Mouse (Mus musculus) MEL (cell line): ENCODE data around the gene Asrgl1. TPM values are rescaled to one million over a fixed set of nuclear protein-coding genes. Genes with fewer than 3 reads are reported as not detected.

ENCODE experiments used
- DNase-seq: peaks from one replicate; pipeline ENCODE4 v3.0.0; 2011; ENCODE audit warnings: low read depth, low spot score
- H3K27ac ChIP-seq: 2 replicates; pipeline ENCODE4 v1.5.1; 2012; ENCODE audit warnings: low read depth, mild to moderate bottlenecking, control low read depth, low read length, moderate library complexity; ENCODE audit not compliant: control insufficient read depth
- H3K27me3 ChIP-seq, 2 experiments: fragments of 150-350 bp in 1 of 2; sonication (generic) in 1 of 2; 2 replicates each; pipeline ENCODE4 v1.6.1; 2012; ENCODE audit warnings: low read length in 2 of 2, mild to moderate bottlenecking in 2 of 2, improper control_type of control experiment in 1 of 2, moderate library complexity in 1 of 2; ENCODE audit not compliant: insufficient read depth in 2 of 2, control insufficient read depth in 1 of 2
- H3K36me3 ChIP-seq, 2 experiments: 2 replicates each; pipeline ENCODE4 v1.6.1; 2012 to 2014; ENCODE audit warnings: low read length in 2 of 2, improper control_type of control experiment in 1 of 2, inconsistent platforms in 1 of 2, mild to moderate bottlenecking in 1 of 2; ENCODE audit not compliant: insufficient read depth in 2 of 2, control insufficient read depth in 1 of 2
- H3K4me1 ChIP-seq, 2 experiments: fragments of 150-350 bp in 1 of 2; sonication (generic) in 1 of 2; 2 replicates each; pipeline ENCODE4 v1.6.1; 2012; ENCODE audit warnings: low read length in 2 of 2, improper control_type of control experiment in 1 of 2, mild to moderate bottlenecking in 1 of 2; ENCODE audit not compliant: insufficient read depth in 2 of 2, control insufficient read depth in 1 of 2
- H3K4me3 ChIP-seq, 2 experiments: fragments of 150-350 bp in 1 of 2; sonication (generic) in 1 of 2; 2 replicates each; pipeline ENCODE4 v1.5.1; 2012; ENCODE audit warnings: low read depth in 2 of 2, low read length in 2 of 2, mild to moderate bottlenecking in 2 of 2, moderate library complexity in 2 of 2, control low read depth in 1 of 2, improper control_type of control experiment in 1 of 2; ENCODE audit not compliant: control insufficient read depth in 1 of 2, insufficient read depth in 1 of 2
- H3K79me2 ChIP-seq: 2 replicates; pipeline ENCODE4 v1.6.1; 2012; ENCODE audit warnings: mild to moderate bottlenecking, low read length, moderate library complexity; ENCODE audit not compliant: control insufficient read depth, poor library complexity, insufficient read depth
- H3K9ac ChIP-seq: 2 replicates; pipeline ENCODE4 v1.6.1; 2012; ENCODE audit warnings: low read depth, mild to moderate bottlenecking, control low read depth, low read length, moderate library complexity; ENCODE audit not compliant: control insufficient read depth, poor library complexity, severe bottlenecking
- H3K9me3 ChIP-seq: fragments of 150-350 bp; sonication (generic); replicated peaks from 2 replicates; pipeline ENCODE4 v1.6.1; 2012; ENCODE audit warnings: mild to moderate bottlenecking, low read length, improper control_type of control experiment, moderate library complexity; ENCODE audit not compliant: insufficient read depth
- CHD1 ChIP-seq: IDR thresholded peaks from 2 replicates; pipeline ENCODE4 v1.6.1; 2012; ENCODE audit warnings: low read depth, mild to moderate bottlenecking, inconsistent platforms, low read length, improper control_type of control experiment
- CTCF ChIP-seq, 3 experiments: IDR thresholded peaks in 2 of 3; conservative IDR thresholded peaks in 1 of 3; 2 replicates each; pipeline ENCODE4 v1.5.1; 2011 to 2012; ENCODE audit warnings: low read length in 3 of 3, low read depth in 2 of 3, mild to moderate bottlenecking in 2 of 3, improper control_type of control experiment in 1 of 3, inconsistent platforms in 1 of 3, mixed read lengths in 1 of 3, moderate library complexity in 1 of 3; ENCODE audit not compliant: control insufficient read depth in 1 of 3, insufficient read depth in 1 of 3, poor library complexity in 1 of 3, severe bottlenecking in 1 of 3
- E2F4 ChIP-seq: IDR thresholded peaks from 2 replicates; pipeline ENCODE4 v1.6.1; 2011; ENCODE audit warnings: low read depth, low read length, improper control_type of control experiment, borderline replicate concordance
- EP300 ChIP-seq, 2 experiments: IDR thresholded peaks; 2 replicates each; pipeline ENCODE4 v1.6.1; 2011; ENCODE audit warnings: improper control_type of control experiment in 2 of 2, low read length in 2 of 2, low read depth in 1 of 2, mild to moderate bottlenecking in 1 of 2
- ETS1 ChIP-seq: IDR thresholded peaks from 2 replicates; pipeline ENCODE4 v1.6.1; 2012; ENCODE audit warnings: low read depth, mild to moderate bottlenecking, inconsistent platforms, low read length, improper control_type of control experiment, moderate library complexity
- GATA1 ChIP-seq: IDR thresholded peaks from 2 replicates; pipeline ENCODE4 v1.6.1; 2011; ENCODE audit warnings: low read depth, low read length, improper control_type of control experiment
- JUND ChIP-seq: IDR thresholded peaks from 2 replicates; pipeline ENCODE4 v1.6.1; 2011; ENCODE audit warnings: low read depth, mild to moderate bottlenecking, improper control_type of control experiment, low read length
- KAT2A ChIP-seq: conservative IDR thresholded peaks from 2 replicates; pipeline ENCODE4 v1.6.1; 2012; ENCODE audit warnings: low read depth, low read length, improper control_type of control experiment, inconsistent platforms
- MAFK ChIP-seq: IDR thresholded peaks from 2 replicates; pipeline ENCODE4 v1.6.1; 2011; ENCODE audit warnings: low read depth, mild to moderate bottlenecking, low read length, improper control_type of control experiment, borderline replicate concordance
- MAX ChIP-seq: IDR thresholded peaks from 2 replicates; pipeline ENCODE4 v1.6.1; 2011; ENCODE audit warnings: low read length, improper control_type of control experiment
- MAZ ChIP-seq: IDR thresholded peaks from 2 replicates; pipeline ENCODE4 v1.6.1; 2012; ENCODE audit warnings: low read depth, mild to moderate bottlenecking, inconsistent platforms, low read length, improper control_type of control experiment
- MEF2A ChIP-seq: IDR thresholded peaks from 2 replicates; pipeline ENCODE4 v1.6.1; 2014; ENCODE audit warnings: low read depth, mild to moderate bottlenecking, inconsistent platforms, low read length, improper control_type of control experiment; ENCODE audit not compliant: poor library complexity, insufficient replicate concordance, severe bottlenecking; ENCODE audit errors: extremely low read depth
- MXI1 ChIP-seq: IDR thresholded peaks from 2 replicates; pipeline ENCODE4 v1.6.1; 2011; ENCODE audit warnings: mild to moderate bottlenecking, low read depth, low read length, improper control_type of control experiment
- MYB ChIP-seq: IDR thresholded peaks from 2 replicates; pipeline ENCODE4 v1.6.1; 2011; ENCODE audit warnings: mild to moderate bottlenecking, low read depth, low read length, improper control_type of control experiment
- MYC ChIP-seq: IDR thresholded peaks from 2 replicates; pipeline ENCODE4 v1.6.1; 2011; ENCODE audit warnings: low read depth, mild to moderate bottlenecking, low read length, improper control_type of control experiment, moderate library complexity
- NELFE ChIP-seq: IDR thresholded peaks from 2 replicates; pipeline ENCODE4 v1.6.1; 2011; ENCODE audit warnings: low read depth, low read length, improper control_type of control experiment
- POLR2AphosphoS2 ChIP-seq: IDR thresholded peaks from 2 replicates; pipeline ENCODE4 v1.6.1; 2011; ENCODE audit warnings: low read length, improper control_type of control experiment
- POLR2AphosphoS5 ChIP-seq: IDR thresholded peaks from 2 replicates; pipeline ENCODE4 v1.6.1; 2012; ENCODE audit warnings: low read depth, borderline replicate concordance, mild to moderate bottlenecking, inconsistent platforms, low read length, moderate library complexity, mixed read lengths
- RAD21 ChIP-seq: IDR thresholded peaks from 2 replicates; pipeline ENCODE4 v1.6.1; 2011; ENCODE audit warnings: mild to moderate bottlenecking, low read depth, low read length, improper control_type of control experiment
- RCOR1 ChIP-seq: IDR thresholded peaks from 2 replicates; pipeline ENCODE4 v1.6.1; 2012; ENCODE audit warnings: low read depth, mild to moderate bottlenecking, inconsistent platforms, low read length, improper control_type of control experiment
- SIN3A ChIP-seq: IDR thresholded peaks from 2 replicates; pipeline ENCODE4 v1.6.1; 2012; ENCODE audit warnings: low read length, improper control_type of control experiment, inconsistent platforms
- SMC3 ChIP-seq: IDR thresholded peaks from 2 replicates; pipeline ENCODE4 v1.6.1; 2011; ENCODE audit warnings: low read depth, low read length, improper control_type of control experiment
- TAL1 ChIP-seq: IDR thresholded peaks from 2 replicates; pipeline ENCODE4 v1.6.1; 2012; ENCODE audit warnings: mild to moderate bottlenecking, inconsistent platforms, low read length, moderate library complexity, mixed read lengths
- TBP ChIP-seq: IDR thresholded peaks from 2 replicates; pipeline ENCODE4 v1.8.0; 2011; ENCODE audit warnings: low read depth, low read length, improper control_type of control experiment
- TCF12 ChIP-seq: IDR thresholded peaks from 2 replicates; pipeline ENCODE4 v1.6.1; 2014; ENCODE audit warnings: low read depth, mild to moderate bottlenecking, inconsistent platforms, low read length, improper control_type of control experiment, moderate library complexity
- UBTF ChIP-seq: IDR thresholded peaks from 2 replicates; pipeline ENCODE4 v1.6.1; 2012; ENCODE audit warnings: low read depth, mild to moderate bottlenecking, inconsistent platforms, low read length, improper control_type of control experiment, moderate library complexity, borderline replicate concordance; ENCODE audit not compliant: insufficient read depth
- USF2 ChIP-seq, 2 experiments: IDR thresholded peaks; 2 replicates each; pipeline ENCODE4 v1.6.1; 2011 to 2012; ENCODE audit warnings: improper control_type of control experiment in 2 of 2, low read length in 2 of 2, borderline replicate concordance in 1 of 2, inconsistent platforms in 1 of 2, low read depth in 1 of 2, mild to moderate bottlenecking in 1 of 2; ENCODE audit not compliant: insufficient read depth in 1 of 2
- ZNF384 ChIP-seq: IDR thresholded peaks from 2 replicates; pipeline ENCODE4 v1.6.1; 2012; ENCODE audit warnings: low read depth, mild to moderate bottlenecking, inconsistent platforms, low read length, improper control_type of control experiment
- polyA plus RNA-seq, 2 experiments: library from polyadenylated mRNA; stranded (reverse) in 1 of 2; unstranded in 1 of 2; fragments of >175 nt in 1 of 2; fragments of >200 nt in 1 of 2; gene quantifications; 2 replicates each; pipeline versions ENCODE4 v1.2.1 to v1.2.4; 2012; ENCODE audit warnings: low replicate concordance in 2 of 2, low read depth in 1 of 2; ENCODE audit not compliant: insufficient read length in 2 of 2, insufficient read depth in 1 of 2, missing spikeins in 1 of 2
- total RNA-seq: library from RNA; depleted of rRNA; stranded (reverse); fragments of 300-350 nt; gene quantifications from 2 replicates; pipeline ENCODE4 v1.2.3, GENCODE M21; 2012

The Asrgl1 gene
- total and polyA plus RNA-seq, 3 experiments: 24.5 to 63.9 TPM; not detected in 1

DNA sequence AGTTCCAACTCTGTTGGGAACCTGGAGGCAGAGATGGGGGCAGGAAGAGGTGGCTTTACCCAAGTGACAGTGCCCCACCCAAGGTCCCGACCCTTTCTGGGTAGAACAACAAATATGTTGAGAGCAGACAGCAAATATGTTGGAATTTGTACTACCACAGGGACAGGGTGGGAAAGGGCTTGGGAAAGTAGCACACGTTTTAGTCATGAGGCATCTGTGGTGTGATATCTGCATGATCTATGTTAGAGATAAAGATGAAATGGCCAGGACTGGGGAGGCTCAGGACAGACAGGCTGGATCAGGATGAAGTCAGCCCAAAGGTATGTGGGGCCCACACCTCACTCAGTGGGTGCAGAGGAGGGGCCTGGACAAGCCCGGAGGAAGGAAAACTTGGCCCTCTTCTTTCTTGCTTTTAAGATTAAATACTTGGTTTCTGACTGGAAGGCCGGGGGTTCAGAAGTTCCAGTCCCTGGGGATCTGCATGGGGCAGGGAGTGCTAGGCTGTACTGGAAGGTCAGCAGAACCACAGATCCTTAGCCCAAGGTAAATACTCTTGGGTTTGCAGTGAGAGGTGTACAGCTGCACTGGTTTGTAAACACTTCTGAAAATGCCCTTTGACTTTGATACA, 28.6 kb downstream of the Asrgl1 start:
- H3K4me1 ChIP-seq: peaks cover 0 to 4% of the 10 kb centered on the region in 2 experiments; a peak in 1 of 4 replicates
- H3K79me2 ChIP-seq: no peaks in the 10 kb centered on the region
- peaks cover 0 to 4% of the 10 kb centered on the region in 2 experiments; a peak in 2 of 4 replicates for H3K27me3 ChIP-seq
- DNase-seq: no peak
- H3K9me3 ChIP-seq: no peaks in the 10 kb centered on the region
- no peaks in the 10 kb centered on the region; a peak in 1 of 4 replicates for H3K36me3 ChIP-seq
- H3K27ac ChIP-seq: no peak overlapping the region
- TF ChIP-seq MYC: no peak
- no peak for TF ChIP-seq CTCF (IDR thresholded peaks at IDR 0.05 in 2 of 3, conservative IDR thresholded peaks at IDR 0.05 in 1 of 3; ENCODE audit: control insufficient read depth in 1 of 3, insufficient read depth in 1 of 3, low read depth in 2 of 3, low read length in 3 of 3, poor library complexity in 1 of 3, severe bottlenecking in 1 of 3)
- TF ChIP-seq POLR2AphosphoS5: no peak
- no peak for TF ChIP-seq E2F4
- TF ChIP-seq SMC3: no peak
- TF ChIP-seq SIN3A: no peak
- TF ChIP-seq MAFK: no peak
- TF ChIP-seq CHD1: no peak
- no peak for TF ChIP-seq POLR2AphosphoS2
- no peak for TF ChIP-seq GATA1
- TF ChIP-seq USF2 (IDR thresholded peaks at IDR 0.05; ENCODE audit: borderline replicate concordance in 1 of 2, insufficient read depth in 1 of 2, low read depth in 1 of 2, low read length in 2 of 2): no peak
- TF ChIP-seq MAX: no peak
- no peak for TF ChIP-seq NELFE
- no peak for TF ChIP-seq ZNF384
- TF ChIP-seq MYB: no peak
- TF ChIP-seq RCOR1: no peak
- no peak for TF ChIP-seq TAL1
- TF ChIP-seq MXI1: no peak
- TF ChIP-seq, all 39 proteins: peak for 0
- no peak overlapping the region for H3K9ac ChIP-seq
- H3K4me3 ChIP-seq: no peak overlapping the region

DNA sequence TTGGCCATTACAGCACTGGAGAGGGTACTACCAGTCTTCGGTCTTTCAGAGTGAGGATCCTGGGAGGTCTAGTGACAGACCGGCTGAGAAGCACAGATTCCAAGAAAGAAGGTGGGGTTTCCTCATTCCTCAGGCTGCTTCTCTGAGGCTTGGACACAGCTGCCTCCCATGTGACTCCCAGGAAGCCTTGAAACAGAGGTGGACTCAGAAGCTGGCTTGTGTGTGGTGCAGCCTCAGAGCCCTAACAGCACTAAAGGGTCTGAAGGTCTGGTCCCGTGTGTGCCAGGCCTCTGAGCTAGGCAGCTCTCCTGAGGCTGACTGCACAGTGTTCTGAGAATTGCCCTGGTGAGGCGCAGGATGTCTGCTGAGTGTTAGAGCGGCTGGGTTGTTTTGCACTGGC, 29.3 kb downstream of the Asrgl1 start:
- peaks cover 0 to 4% of the 10 kb centered on the region in 2 experiments; a peak in 2 of 4 replicates for H3K27me3 ChIP-seq
- DNase-seq: no peak
- no peak overlapping the region for H3K4me3 ChIP-seq
- no peak overlapping the region for H3K27ac ChIP-seq
- no peaks in the 10 kb centered on the region; a peak in 1 of 4 replicates for H3K36me3 ChIP-seq
- no peaks in the 10 kb centered on the region for H3K79me2 ChIP-seq
- TF ChIP-seq JUND: no peak
- no peak for TF ChIP-seq UBTF
- no peak for TF ChIP-seq EP300 (IDR thresholded peaks at IDR 0.05; ENCODE audit: low read depth in 1 of 2, low read length in 2 of 2)
- no peak for TF ChIP-seq MEF2A
- TF ChIP-seq KAT2A: no peak
- TF ChIP-seq MAZ: no peak
- TF ChIP-seq TCF12: no peak
- TF ChIP-seq CTCF (IDR thresholded peaks at IDR 0.05 in 2 of 3, conservative IDR thresholded peaks at IDR 0.05 in 1 of 3; ENCODE audit: control insufficient read depth in 1 of 3, insufficient read depth in 1 of 3, low read depth in 2 of 3, low read length in 3 of 3, poor library complexity in 1 of 3, severe bottlenecking in 1 of 3): no peak
- no peak for TF ChIP-seq ZNF384
- TF ChIP-seq POLR2AphosphoS2: no peak
- no peak for TF ChIP-seq ETS1
- no peak for TF ChIP-seq SMC3
- no peak for TF ChIP-seq TAL1
- no peak for TF ChIP-seq TBP
- TF ChIP-seq RAD21: no peak
- peaks cover 0 to 4% of the 10 kb centered on the region in 2 experiments; a peak in 1 of 4 replicates for H3K4me1 ChIP-seq
- no peaks in the 10 kb centered on the region for H3K9me3 ChIP-seq
- no peak overlapping the region for H3K9ac ChIP-seq
